Mouse (Mus musculus): ENCODE results near the gene Sephs1. TPM values are rescaled to one million over a fixed set of nuclear protein-coding genes. Genes with fewer than 3 reads are reported as not detected.

Gene Sephs1
- polyA plus RNA-seq, 1 experiment = 15.9 TPM

DNA sequence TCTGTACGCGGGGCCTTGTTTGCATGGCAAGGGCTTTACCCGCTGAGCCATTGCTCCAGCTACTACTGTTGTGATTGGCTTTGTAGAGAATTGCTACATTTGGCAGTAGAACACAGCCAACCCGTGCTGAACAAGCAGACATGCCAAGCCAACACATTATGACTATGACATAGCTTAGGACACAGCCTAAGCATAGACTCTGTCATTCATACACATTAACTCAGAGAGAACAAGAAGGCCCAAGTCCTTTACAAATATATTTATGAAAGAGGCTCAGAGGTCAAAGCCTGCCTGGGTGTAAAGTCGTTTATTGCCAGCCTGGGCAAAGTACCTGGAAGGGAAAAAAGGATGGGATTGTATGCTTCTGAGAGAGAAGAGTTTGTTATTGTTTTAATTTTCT lies 21.0 kb downstream of the Sephs1 start:
- no peak overlapping the region for H3ac ChIP-seq (ENCODE audit: control insufficient read depth, insufficient read length)
- no peak overlapping the region for H3K4me3 ChIP-seq
- H3K4me2 ChIP-seq (ENCODE audit: low read depth) = no peak overlapping the region
- H3K27me3 ChIP-seq (ENCODE audit: control insufficient read depth, insufficient read depth, insufficient read length) = no peaks in the 10 kb centered on the region
- TF ChIP-seq SRF (IDR thresholded peaks at IDR 0.05; ENCODE audit: control insufficient read depth, insufficient read length, low read depth) (no peak), MYOG (IDR thresholded peaks at IDR 0.05; ENCODE audit: control insufficient read depth in 1 of 3, insufficient read depth in 1 of 3, insufficient read length in 2 of 3, low read depth in 2 of 3) (no peak), REST (IDR thresholded peaks at IDR 0.05; ENCODE audit: insufficient read depth, insufficient read length) (no peak)
- H3K79me2 ChIP-seq (ENCODE audit: control insufficient read depth, insufficient read depth) = no peaks in the 10 kb centered on the region
- peaks cover 41% of the 10 kb centered on the region for H3K36me3 ChIP-seq (ENCODE audit: control insufficient read depth, insufficient read depth)

GRCm38 (mm10) chr2:4907120-4907519 lies 25.8 kb downstream of the Sephs1 start:
- Histone ChIP-seq H3K36me3 (ENCODE audit: control insufficient read depth, insufficient read depth) (peaks cover 21% of the 10 kb centered on the region), H3K27me3 (ENCODE audit: control insufficient read depth, insufficient read depth, insufficient read length) (no peaks in the 10 kb centered on the region), H3K4me2 (ENCODE audit: low read depth) (no peak overlapping the region), H3K79me2 (ENCODE audit: control insufficient read depth, insufficient read depth) (no peaks in the 10 kb centered on the region), H3K4me3 (no peak overlapping the region), H3ac (ENCODE audit: control insufficient read depth, insufficient read length) (no peak overlapping the region)
- no peak for TF ChIP-seq TCF12 (IDR thresholded peaks at IDR 0.05; ENCODE audit: insufficient read depth, poor library complexity, severe bottlenecking)
- no peak for TF ChIP-seq CEBPB (IDR thresholded peaks at IDR 0.05; ENCODE audit: insufficient read depth, poor library complexity, severe bottlenecking)
- no peak for TF ChIP-seq POLR2AphosphoS2 (IDR thresholded peaks at IDR 0.05; ENCODE audit: insufficient read length, low read depth)
- no peak for TF ChIP-seq REST (IDR thresholded peaks at IDR 0.05; ENCODE audit: insufficient read depth, insufficient read length)
- TF ChIP-seq MYOG (IDR thresholded peaks at IDR 0.05; ENCODE audit: control insufficient read depth in 1 of 3, insufficient read depth in 1 of 3, insufficient read length in 2 of 3, low read depth in 2 of 3) = no peak
- no peak for TF ChIP-seq USF1 (IDR thresholded peaks at IDR 0.05; ENCODE audit: low read depth)
- no peak for TF ChIP-seq E2F4 (IDR thresholded peaks at IDR 0.05; ENCODE audit: insufficient read depth)
- no peak for TF ChIP-seq MYOD1 (IDR thresholded peaks at IDR 0.05; ENCODE audit: control insufficient read depth in 1 of 3, insufficient read length in 2 of 3, low read depth in 2 of 3)
- TF ChIP-seq TCF3 (IDR thresholded peaks at IDR 0.05; ENCODE audit: insufficient read length, low read depth) = no peak

DNA sequence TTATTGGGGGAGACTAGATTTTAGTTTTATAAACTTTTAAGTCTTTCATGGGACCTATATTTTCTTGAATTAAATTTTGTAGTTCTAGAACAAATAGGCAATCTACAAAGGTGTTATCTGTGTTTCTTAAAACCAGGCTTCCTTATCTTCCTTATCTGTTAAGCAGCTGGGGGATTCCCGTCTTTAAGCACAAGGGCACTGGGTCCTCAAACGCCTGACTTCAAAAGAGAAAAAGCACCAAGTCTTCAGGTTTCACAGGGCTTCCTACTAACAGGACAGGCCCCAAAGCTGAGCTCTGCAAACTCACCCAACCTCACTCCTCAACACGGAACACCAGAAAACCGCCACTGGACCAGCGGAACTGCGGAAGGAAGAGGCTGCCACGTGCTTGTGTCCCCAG lies 26.6 kb downstream of the Sephs1 start:
- Histone ChIP-seq H3ac (ENCODE audit: control insufficient read depth, insufficient read length) (no peak overlapping the region), H3K4me3 (no peak overlapping the region), H3K4me2 (ENCODE audit: low read depth) (no peak overlapping the region), H3K79me2 (ENCODE audit: control insufficient read depth, insufficient read depth) (no peaks in the 10 kb centered on the region), H3K36me3 (ENCODE audit: control insufficient read depth, insufficient read depth) (peaks cover 21% of the 10 kb centered on the region), H3K27me3 (ENCODE audit: control insufficient read depth, insufficient read depth, insufficient read length) (no peaks in the 10 kb centered on the region)
- TF ChIP-seq MYOD1 (IDR thresholded peaks at IDR 0.05; ENCODE audit: control insufficient read depth in 1 of 3, insufficient read length in 2 of 3, low read depth in 2 of 3) (no peak), CEBPB (IDR thresholded peaks at IDR 0.05; ENCODE audit: insufficient read depth, poor library complexity, severe bottlenecking) (no peak), POLR2A (IDR thresholded peaks at IDR 0.05; ENCODE audit: insufficient read length, low read depth) (no peak)

DNA sequence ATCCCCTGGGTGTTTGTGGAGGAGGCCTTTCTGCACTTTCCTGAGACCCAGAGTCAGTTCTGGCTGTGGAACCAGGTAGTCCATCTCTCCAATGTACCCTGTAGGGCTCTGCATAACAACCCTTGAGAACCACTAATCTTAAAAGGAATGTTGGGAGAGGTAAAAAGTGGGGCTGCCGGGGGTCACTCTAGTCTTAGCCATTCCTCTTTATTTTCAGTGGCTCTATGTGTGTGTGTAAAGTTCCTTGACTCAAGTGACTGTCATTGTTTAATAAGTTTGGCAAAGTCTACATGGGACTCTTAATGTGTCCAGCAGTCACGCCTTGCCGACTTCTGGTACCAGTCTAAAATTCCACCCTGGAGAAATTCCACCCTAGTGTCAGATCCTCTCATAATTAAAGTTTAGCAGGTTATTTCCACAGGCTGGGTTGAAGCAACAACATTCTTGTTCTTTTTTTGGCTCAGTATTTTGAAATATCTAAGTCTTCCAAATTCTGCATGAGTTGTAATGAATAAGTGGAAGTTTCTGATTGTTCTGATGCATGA lies 27.5 kb downstream of the Sephs1 start:
- Histone ChIP-seq H3K36me3 (ENCODE audit: control insufficient read depth, insufficient read depth) (peaks cover 21% of the 10 kb centered on the region), H3ac (ENCODE audit: control insufficient read depth, insufficient read length) (no peak overlapping the region), H3K4me3 (no peak overlapping the region), H3K27me3 (ENCODE audit: control insufficient read depth, insufficient read depth, insufficient read length) (no peaks in the 10 kb centered on the region), H3K4me2 (ENCODE audit: low read depth) (no peak overlapping the region), H3K79me2 (ENCODE audit: control insufficient read depth, insufficient read depth) (no peaks in the 10 kb centered on the region)
- TF ChIP-seq POLR2A (IDR thresholded peaks at IDR 0.05; ENCODE audit: insufficient read length, low read depth) (no peak), SRF (IDR thresholded peaks at IDR 0.05; ENCODE audit: control insufficient read depth, insufficient read length, low read depth) (no peak), TCF3 (IDR thresholded peaks at IDR 0.05; ENCODE audit: insufficient read length, low read depth) (no peak), E2F4 (IDR thresholded peaks at IDR 0.05; ENCODE audit: insufficient read depth) (no peak)

DNA sequence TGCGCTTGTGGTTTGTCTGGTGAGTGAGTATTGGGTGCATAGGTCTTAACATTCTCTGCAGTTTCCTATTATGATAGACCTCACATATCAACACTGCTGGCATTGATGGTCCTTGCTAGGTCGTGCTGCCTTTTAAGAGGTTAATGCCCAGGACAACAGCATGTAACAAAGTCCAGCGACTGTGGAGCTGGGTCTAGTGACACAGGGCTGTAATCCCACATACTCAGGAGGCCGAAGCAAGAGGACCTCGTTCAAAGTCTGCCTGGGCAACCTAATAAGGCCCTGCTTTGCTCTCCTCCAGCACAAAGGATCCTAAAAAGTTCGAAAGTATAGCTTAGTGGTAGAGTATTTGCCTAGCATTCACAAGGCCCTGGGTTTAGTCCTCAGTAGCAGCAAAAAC lies 28.5 kb downstream of the Sephs1 start:
- H3K27me3 ChIP-seq (ENCODE audit: control insufficient read depth, insufficient read depth, insufficient read length) = no peaks in the 10 kb centered on the region
- no peaks in the 10 kb centered on the region for H3K79me2 ChIP-seq (ENCODE audit: control insufficient read depth, insufficient read depth)
- TF ChIP-seq CEBPB (IDR thresholded peaks at IDR 0.05; ENCODE audit: insufficient read depth, poor library complexity, severe bottlenecking) = no peak
- no peak for TF ChIP-seq TCF3 (IDR thresholded peaks at IDR 0.05; ENCODE audit: insufficient read length, low read depth)
- TF ChIP-seq E2F4 (IDR thresholded peaks at IDR 0.05; ENCODE audit: insufficient read depth) = no peak
- TF ChIP-seq POLR2AphosphoS2 (IDR thresholded peaks at IDR 0.05; ENCODE audit: insufficient read length, low read depth) = no peak
- TF ChIP-seq MYOD1 (IDR thresholded peaks at IDR 0.05; ENCODE audit: control insufficient read depth in 1 of 3, insufficient read length in 2 of 3, low read depth in 2 of 3) = no peak
- TF ChIP-seq MYOG (IDR thresholded peaks at IDR 0.05; ENCODE audit: control insufficient read depth in 1 of 3, insufficient read depth in 1 of 3, insufficient read length in 2 of 3, low read depth in 2 of 3) = no peak
- no peak overlapping the region for H3K4me2 ChIP-seq (ENCODE audit: low read depth)
- no peak overlapping the region for H3ac ChIP-seq (ENCODE audit: control insufficient read depth, insufficient read length)
- no peak overlapping the region for H3K4me3 ChIP-seq
- peaks cover 21% of the 10 kb centered on the region for H3K36me3 ChIP-seq (ENCODE audit: control insufficient read depth, insufficient read depth)

- H3K4me3 ChIP-seq = no peak overlapping the region
- H3K36me3 ChIP-seq (ENCODE audit: control insufficient read depth, insufficient read depth) = peaks cover 21% of the 10 kb centered on the region
- H3K4me2 ChIP-seq (ENCODE audit: low read depth) = no peak overlapping the region
- H3K79me2 ChIP-seq (ENCODE audit: control insufficient read depth, insufficient read depth) = no peaks in the 10 kb centered on the region
- no peak overlapping the region for H3ac ChIP-seq (ENCODE audit: control insufficient read depth, insufficient read length)
- H3K27me3 ChIP-seq (ENCODE audit: control insufficient read depth, insufficient read depth, insufficient read length) = no peaks in the 10 kb centered on the region
- no peak for TF ChIP-seq REST (IDR thresholded peaks at IDR 0.05; ENCODE audit: insufficient read depth, insufficient read length)
- no peak for TF ChIP-seq SRF (IDR thresholded peaks at IDR 0.05; ENCODE audit: control insufficient read depth, insufficient read length, low read depth)
- TF ChIP-seq CEBPB (IDR thresholded peaks at IDR 0.05; ENCODE audit: insufficient read depth, poor library complexity, severe bottlenecking) = no peak
- no peak for TF ChIP-seq E2F4 (IDR thresholded peaks at IDR 0.05; ENCODE audit: insufficient read depth)
- TF ChIP-seq MAX (IDR thresholded peaks at IDR 0.05; ENCODE audit: low read depth) = no peak
- TF ChIP-seq TCF12 (IDR thresholded peaks at IDR 0.05; ENCODE audit: insufficient read depth, poor library complexity, severe bottlenecking) = no peak
- TF ChIP-seq MYOD1 (IDR thresholded peaks at IDR 0.05; ENCODE audit: control insufficient read depth in 1 of 3, insufficient read length in 2 of 3, low read depth in 2 of 3) = no peak
- no peak for TF ChIP-seq POLR2AphosphoS2 (IDR thresholded peaks at IDR 0.05; ENCODE audit: insufficient read length, low read depth)
Observed at GRCm38 (mm10) chr2:4910521-4910920, 29.2 kb downstream of the Sephs1 start.
